Mouse (Mus musculus) ES-E14 (cell line): ENCODE results near the gene Mxra7. TPM values are rescaled to one million over a fixed set of nuclear protein-coding genes. Genes with fewer than 3 reads are reported as not detected.
"Not testable (repeated sequence)": the region's sequence is repeated elsewhere in the genome, so short reads cannot be mapped to it uniquely, and the experiment has no call there.

Experiments used
- DNase-seq: peaks from one replicate; pipeline ENCODE4 v3.0.0-alpha.2; 2013; ENCODE audit warnings: low read depth, low spot score
- H3K27ac ChIP-seq: 2 replicates; pipeline ENCODE4 v1.5.1; 2012; ENCODE audit warnings: low read depth, mild to moderate bottlenecking, low read length, moderate library complexity, mixed read lengths; ENCODE audit not compliant: poor library complexity, insufficient read depth, severe bottlenecking
- H3K36me3 ChIP-seq: 2 replicates; pipeline ENCODE4 v1.6.1; 2012; ENCODE audit warnings: mild to moderate bottlenecking, low read length, moderate library complexity, mixed read lengths; ENCODE audit not compliant: control insufficient read depth, poor library complexity, insufficient read depth, severe bottlenecking
- H3K4me1 ChIP-seq, 2 experiments: fragments of 150-350 bp in 1 of 2; sonication (generic) in 1 of 2; 2 replicates each; pipeline ENCODE4 v1.6.1; 2012; ENCODE audit warnings: low read length in 2 of 2, mild to moderate bottlenecking in 1 of 2, mixed read lengths in 1 of 2; ENCODE audit not compliant: control insufficient read depth in 2 of 2, insufficient read depth in 2 of 2, poor library complexity in 1 of 2
- H3K4me3 ChIP-seq, 2 experiments: fragments of 150-350 bp in 1 of 2; sonication (generic) in 1 of 2; 2 replicates each; pipeline ENCODE4 v1.5.1; 2012; ENCODE audit warnings: low read length in 2 of 2, low read depth in 1 of 2, mild to moderate bottlenecking in 1 of 2, mixed read lengths in 1 of 2; ENCODE audit not compliant: insufficient read depth in 1 of 2, poor library complexity in 1 of 2, severe bottlenecking in 1 of 2
- H3K9ac ChIP-seq: 2 replicates; pipeline ENCODE4 v1.6.1; 2012; ENCODE audit warnings: low read depth, mild to moderate bottlenecking, low read length, mixed read lengths; ENCODE audit not compliant: poor library complexity, insufficient read depth, severe bottlenecking
- H3K9me3 ChIP-seq: fragments of 150-350 bp; sonication (generic); 2 replicates; pipeline ENCODE4 v1.6.1; 2012; ENCODE audit warnings: low read depth, mild to moderate bottlenecking, low read length; ENCODE audit not compliant: control insufficient read depth, insufficient read depth
- CHD2 ChIP-seq: IDR thresholded peaks from 2 replicates; pipeline ENCODE4 v1.6.1; 2014; ENCODE audit warnings: mild to moderate bottlenecking, low read depth, low read length, inconsistent platforms
- HCFC1 ChIP-seq: IDR thresholded peaks from 2 replicates; pipeline ENCODE4 v1.6.1; 2012; ENCODE audit warnings: low read length, inconsistent platforms, borderline replicate concordance; ENCODE audit not compliant: insufficient read depth
- MAFK ChIP-seq: IDR thresholded peaks from 2 replicates; pipeline ENCODE4 v1.6.1; 2014; ENCODE audit warnings: mild to moderate bottlenecking, low read depth, low read length, inconsistent platforms; ENCODE audit not compliant: insufficient read depth
- ZC3H11A ChIP-seq: IDR thresholded peaks from 2 replicates; pipeline ENCODE4 v1.6.1; 2012; ENCODE audit warnings: low read depth, mild to moderate bottlenecking, inconsistent platforms, low read length, borderline replicate concordance
- ZNF384 ChIP-seq: IDR thresholded peaks from 2 replicates; pipeline ENCODE4 v1.6.1; 2012; ENCODE audit warnings: low read depth, low read length, inconsistent platforms
- in situ Hi-C, 2 experiments: fragments of 600-800 bp; cut with MboI; formaldehyde crosslinking; loops; one replicate each; pipeline ENCODE4 v1.15.1; 2025; ENCODE audit warnings: low sequenced_read_pairs in 2 of 2, inconsistent platforms in 1 of 2; ENCODE audit not compliant: unreplicated experiment in 2 of 2
- total RNA-seq: library from RNA; depleted of rRNA; stranded (reverse); fragments of 300-350 nt; gene quantifications from 2 replicates; pipeline ENCODE4 v1.2.3, GENCODE M21; 2012

The Mxra7 gene
- total RNA-seq, 1 experiment, result 5.8 TPM

DNA sequence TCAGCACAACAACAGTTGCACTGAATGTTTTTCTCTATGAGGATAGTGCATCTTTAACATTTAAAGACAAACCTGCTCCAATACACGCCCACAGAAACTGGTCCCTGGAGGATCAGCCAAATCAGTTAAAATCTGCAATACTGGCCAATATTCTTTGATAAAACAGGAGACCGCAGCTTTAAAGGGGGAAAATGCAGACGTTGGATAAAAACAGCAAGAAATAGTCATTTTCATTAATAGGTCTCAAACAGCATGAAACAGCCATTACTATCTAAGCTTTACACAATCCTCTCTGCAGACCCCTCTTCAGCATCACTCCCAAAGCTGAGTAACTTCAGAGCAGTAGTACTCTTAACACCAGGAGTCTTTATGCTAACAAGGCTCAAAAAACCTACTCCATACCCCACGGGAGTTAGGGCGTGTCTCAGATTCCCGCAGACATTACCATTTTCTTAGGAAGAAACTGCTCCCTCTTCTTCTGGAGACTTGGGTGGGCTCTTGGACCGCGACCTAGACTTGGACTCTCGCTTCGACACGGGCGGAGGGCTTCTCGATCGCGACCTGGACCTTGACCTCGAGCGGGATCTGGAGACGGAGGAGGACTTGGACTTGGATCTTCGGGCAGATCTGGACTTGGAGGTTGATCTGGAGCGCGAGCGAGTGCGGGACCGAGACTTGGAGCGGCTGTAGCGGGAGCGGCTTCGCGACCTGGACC lies 23.9 kb upstream of the Mxra7 start:
- in situ Hi-C loops, result no loop called here
- H3K9me3 ChIP-seq, result no peaks in the 10 kb centered on the region
- H3K4me1 ChIP-seq, result no peaks in the 10 kb centered on the region
- peaks cover 27% of the 10 kb centered on the region for H3K36me3 ChIP-seq
- peak overlapping the region; percentile 98 for H3K9ac ChIP-seq
- no peak for DNase-seq
- peak overlapping the region; percentile 81 to 94 for H3K4me3 ChIP-seq
- H3K27ac ChIP-seq, result peak overlapping the region; percentile 91
- TF ChIP-seq MAFK, result no peak; the same call in 1 of the 2 replicates
- TF ChIP-seq HCFC1, result 0 out of 2 replicates have a peak, but pooled peaks have one; percentile 30

DNA sequence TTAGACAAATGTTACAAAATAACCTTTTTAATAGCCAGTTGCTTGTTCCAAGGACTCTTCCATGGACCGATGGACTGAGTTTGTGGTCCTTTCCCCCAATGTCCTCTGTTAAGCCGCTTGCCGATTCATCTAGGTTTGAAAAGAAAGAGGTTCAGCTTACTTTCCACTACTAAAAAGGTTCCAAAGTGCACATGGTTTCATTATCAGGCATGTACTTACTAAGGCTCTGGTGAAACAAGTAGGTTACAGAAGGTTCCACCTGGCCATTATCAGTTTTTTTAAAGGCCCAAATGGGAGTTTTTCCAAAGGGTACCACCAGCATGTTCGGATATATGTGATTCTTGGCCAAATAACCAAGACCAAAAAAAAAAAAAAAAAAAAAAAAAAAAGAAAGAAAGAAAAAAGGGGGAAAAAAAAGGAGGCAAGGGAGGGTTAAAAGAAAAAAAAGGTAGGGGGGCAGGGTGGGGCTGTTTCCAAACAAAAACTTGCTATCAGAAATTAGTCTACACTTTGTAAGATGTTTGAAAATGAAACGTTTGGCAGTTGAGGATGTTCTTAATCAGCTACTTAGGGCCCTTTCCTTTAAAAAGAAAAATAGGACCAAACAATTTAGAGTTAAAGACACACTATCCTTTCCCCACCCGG lies 23.1 kb upstream of the Mxra7 start:
- Histone ChIP-seq H3K36me3 (peaks cover 27% of the 10 kb centered on the region), H3K9ac (peak overlapping the region; percentile 98; the same call in 1 of the 2 replicates), H3K4me1 (no peaks in the 10 kb centered on the region), H3K4me3 (peak overlapping the region; percentile 81 to 94), H3K27ac (no peak overlapping the region; the same call in 1 of the 2 replicates), H3K9me3 (no peaks in the 10 kb centered on the region)
- in situ Hi-C loops, result no loop called here
- TF ChIP-seq HCFC1 (no peak), ZNF384 (peak; percentile 13; the same call in 1 of the 2 replicates), CHD2 (no peak), MAFK (no peak)
- DNase-seq, result no peak

DNA sequence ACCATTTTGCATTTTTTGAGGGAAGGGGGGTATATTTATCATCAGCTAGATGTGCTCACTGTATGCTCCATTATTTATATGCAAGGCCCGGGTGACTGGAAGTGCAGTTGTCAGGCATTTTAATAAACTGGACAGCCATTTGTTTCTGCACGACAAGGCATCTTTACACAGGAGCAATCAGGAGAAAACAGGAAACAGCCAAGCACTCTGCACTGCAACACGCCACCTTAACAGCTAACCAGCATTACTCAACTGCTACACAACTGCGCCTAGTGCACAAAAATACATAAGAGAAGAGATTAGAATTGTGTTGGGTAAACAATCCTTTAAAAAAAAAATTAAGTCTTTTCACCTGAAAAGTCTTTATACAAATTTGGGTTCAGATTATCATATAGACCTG lies 22.2 kb upstream of the Mxra7 start:
- Histone ChIP-seq H3K9ac (no peak overlapping the region), H3K36me3 (peaks cover 27% of the 10 kb centered on the region), H3K4me3 (peak overlapping the region; percentile 81 to 94)

DNA sequence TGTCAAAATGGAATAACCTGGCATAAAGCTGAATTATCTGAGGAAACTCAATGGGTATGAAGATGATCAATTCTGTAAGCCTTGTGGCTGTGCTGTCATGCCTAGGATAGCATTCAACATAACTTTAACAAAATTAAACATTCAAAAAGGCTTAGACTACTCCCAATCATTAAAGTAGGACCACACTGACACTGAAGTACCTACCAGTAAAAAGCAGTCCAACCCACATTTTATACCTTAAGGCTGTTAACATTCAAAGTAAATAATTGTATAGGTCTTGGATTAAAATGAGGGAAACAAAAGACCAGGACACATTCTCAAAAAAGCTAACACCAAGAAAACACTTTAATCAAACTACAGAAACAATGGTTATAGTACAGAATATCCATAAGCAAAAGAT lies 21.7 kb upstream of the Mxra7 start:
- Histone ChIP-seq H3K9ac (no peak overlapping the region), H3K4me3 (no peak overlapping the region), H3K36me3 (peaks cover 27% of the 10 kb centered on the region), H3K4me1 (no peaks in the 10 kb centered on the region), H3K9me3 (no peaks in the 10 kb centered on the region), H3K27ac (no peak overlapping the region)
- no peak for TF ChIP-seq HCFC1
- no peak for TF ChIP-seq MAFK
- TF ChIP-seq ZC3H11A, result no peak
- no peak for TF ChIP-seq ZNF384
- TF ChIP-seq CHD2, result no peak
- in situ Hi-C loops, result no loop called here
- DNase-seq, result no peak

More for the DNA sequence above, 22.2 kb upstream of the Mxra7 start:
- in situ Hi-C loops, result no loop called here
- Histone ChIP-seq H3K27ac (no peak overlapping the region), H3K9me3 (no peaks in the 10 kb centered on the region), H3K4me1 (no peaks in the 10 kb centered on the region)
- TF ChIP-seq ZC3H11A (no peak), MAFK (no peak), CHD2 (no peak), HCFC1 (no peak), ZNF384 (no peak)
- no peak for DNase-seq

DNA sequence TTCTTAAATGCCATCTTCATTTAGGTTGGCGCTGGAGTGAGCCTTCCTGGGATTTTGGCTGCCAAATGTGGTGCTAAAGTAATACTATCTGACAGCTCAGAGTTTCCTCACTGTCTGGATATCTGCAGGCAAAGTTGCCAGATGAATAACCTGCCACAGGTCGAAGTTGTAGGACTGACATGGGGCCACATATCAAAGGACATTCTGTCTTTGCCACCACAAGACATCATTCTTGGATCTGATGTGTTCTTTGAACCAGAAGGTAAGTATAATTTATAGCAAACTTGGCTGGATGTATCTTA lies 21.0 kb upstream of the Mxra7 start:
- H3K27ac ChIP-seq, in situ Hi-C loops, H3K9me3 ChIP-seq, H3K9ac ChIP-seq, H3K4me3 ChIP-seq, DNase-seq, H3K4me1 ChIP-seq: not testable (repeated sequence)
- H3K36me3 ChIP-seq, result peaks cover 27% of the 10 kb centered on the region
- TF ChIP-seq CHD2, result peak; percentile 27; the same call in 1 of the 2 replicates
